Mouse (Mus musculus) thymus, postnatal 36 days (tissue): ENCODE results near the gene Gpr183.

Experiments
- DNase-seq, 2 experiments: peaks; one replicate each; pipeline ENCODE4 v3.0.0; 2022; ENCODE audit warnings: mixed read lengths in 2 of 2

The Gpr183 gene

DNA sequence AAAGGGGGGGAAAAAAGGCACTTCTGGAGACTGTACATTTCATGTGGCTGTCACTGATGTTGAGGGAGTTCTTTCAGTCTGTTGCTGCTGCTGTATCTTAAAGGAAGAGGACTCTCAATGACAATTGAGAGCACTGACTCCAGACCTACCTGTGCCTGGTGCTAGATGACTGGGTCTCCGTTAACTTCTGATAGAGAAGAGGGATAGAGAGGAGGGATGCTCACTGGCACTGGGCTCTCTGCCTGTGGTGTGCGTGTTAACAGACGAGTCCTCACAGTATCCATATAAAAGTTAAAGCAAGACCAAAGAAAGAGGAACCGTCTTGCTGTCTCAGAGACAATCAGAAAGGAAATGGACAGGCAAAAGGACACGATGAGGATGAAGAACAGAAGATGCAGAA lies 8.7 kb downstream of the Gpr183 start:
- DNase-seq = no peak

DNA sequence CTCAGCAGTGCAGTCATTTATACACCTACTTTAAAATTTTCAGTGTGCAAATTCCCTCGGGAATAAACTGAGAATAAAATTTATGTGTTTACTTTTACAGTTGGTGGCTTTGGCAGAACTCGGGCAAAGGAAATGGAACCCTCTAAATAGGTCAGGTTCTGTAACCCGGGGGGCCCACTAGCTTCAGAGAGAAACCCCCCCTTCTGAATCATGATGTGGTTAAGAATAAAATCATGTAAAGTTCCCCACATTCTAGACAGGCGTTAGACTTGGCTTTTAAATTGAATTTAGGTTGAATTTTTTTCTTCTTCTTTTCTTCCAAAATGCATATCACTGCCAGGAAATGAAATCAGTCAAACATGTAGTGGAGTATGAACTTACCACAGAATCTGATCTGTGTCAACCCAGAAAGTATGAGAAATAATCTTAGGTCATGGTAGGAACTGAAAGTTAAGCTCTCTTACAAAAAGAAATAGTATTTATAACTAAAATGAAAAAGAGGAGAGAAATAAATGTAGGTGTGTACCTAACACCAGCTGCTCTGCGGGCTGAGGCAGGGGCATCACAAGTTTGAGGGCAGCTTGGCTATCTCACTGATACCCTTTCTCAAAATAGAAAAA lies 9.7 kb downstream of the Gpr183 start:
- DNase-seq = no peak

DNA sequence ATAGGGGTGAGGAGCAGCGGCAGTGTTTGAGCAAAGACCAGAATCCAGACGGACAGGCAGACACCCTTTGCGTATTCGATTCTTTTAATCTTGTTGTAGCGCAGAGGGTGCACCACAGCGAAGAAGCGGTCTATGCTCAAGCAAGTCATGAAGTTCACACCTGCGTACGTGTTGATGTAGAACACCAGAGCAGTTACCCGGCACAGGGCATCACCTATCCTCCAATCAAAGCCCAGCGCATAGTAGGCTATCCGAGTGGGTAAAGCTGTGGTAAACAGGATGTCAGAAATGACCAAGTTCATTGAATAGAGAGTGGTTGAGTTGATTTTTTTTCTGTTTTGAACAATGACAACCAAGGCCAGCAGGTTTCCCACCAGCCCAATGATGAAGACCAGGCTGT lies 10.4 kb downstream of the Gpr183 start:
- DNase-seq = peak in 1 of 2 experiments; percentile 31

GRCm38 (mm10) chr14:121954129-121954528 lies 10.9 kb downstream of the Gpr183 start:
- DNase-seq = no peak

DNA sequence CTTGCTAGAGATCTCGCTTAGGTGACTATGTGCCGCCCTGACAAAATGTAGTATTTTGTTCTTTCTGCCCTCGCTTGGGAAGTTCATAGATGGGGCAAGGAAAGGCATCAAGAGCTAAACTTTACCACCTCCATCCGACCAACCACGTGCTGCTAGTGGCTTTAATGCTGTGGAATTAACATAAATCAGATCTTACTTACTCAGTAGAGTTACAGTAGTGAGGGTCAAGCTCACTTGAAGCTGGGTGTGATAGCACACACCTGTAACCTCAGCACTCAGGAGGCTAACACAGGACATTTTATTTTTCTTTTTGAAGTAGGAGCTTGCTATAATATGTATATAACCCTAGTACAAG lies 13.0 kb downstream of the Gpr183 start:
- DNase-seq = no peak

DNA sequence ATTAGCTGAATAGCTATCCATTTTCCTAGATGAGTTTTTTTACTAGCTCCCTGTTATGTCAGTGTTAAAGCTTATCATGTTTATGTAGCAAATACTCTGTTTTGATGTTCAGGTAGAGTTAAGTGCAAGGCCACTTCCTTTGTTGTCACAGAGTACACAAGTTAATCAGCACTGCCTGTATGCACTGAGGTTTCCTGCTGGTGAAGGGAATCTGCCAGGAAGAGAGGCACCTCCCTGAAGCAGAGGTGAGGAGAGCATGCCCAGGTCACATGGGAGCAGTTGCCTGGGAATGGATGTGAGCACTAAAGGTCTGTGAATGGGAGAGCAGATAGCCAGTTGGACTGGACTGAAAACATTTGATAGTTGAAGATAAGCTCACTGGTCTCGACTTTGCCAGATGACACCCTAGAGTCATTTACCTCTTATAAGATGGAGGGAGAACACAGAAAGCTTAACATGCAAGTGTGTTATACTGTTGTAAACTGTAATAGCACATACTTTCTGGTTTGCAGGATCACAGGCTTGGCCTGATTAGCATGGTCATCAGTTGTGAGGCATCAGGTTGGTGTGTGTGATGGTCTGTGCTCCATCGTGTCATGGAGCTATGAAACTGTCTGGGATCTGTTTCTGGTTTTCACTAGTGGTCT lies 13.5 kb downstream of the Gpr183 start:
- DNase-seq = no peak

DNA sequence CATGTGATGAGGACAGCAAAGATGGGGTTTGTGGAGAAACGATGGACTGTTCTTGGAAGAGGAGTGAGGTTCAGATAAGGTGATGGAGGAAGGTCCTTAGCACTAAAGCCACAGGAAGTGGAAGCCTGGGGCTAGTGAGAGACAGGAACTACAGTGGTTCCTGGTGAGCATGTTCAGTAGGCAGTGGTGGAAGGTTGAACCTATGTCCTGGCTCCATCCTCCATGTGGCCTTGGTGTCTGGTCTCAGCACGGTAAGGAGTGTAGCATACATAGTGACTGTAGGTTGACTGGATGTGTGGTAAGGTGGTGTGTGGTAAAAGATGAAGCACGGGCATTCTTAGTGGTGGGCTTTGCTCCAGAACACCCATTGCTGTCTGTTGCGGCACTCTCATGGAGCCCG lies 15.1 kb downstream of the Gpr183 start:
- no peak for DNase-seq

DNA sequence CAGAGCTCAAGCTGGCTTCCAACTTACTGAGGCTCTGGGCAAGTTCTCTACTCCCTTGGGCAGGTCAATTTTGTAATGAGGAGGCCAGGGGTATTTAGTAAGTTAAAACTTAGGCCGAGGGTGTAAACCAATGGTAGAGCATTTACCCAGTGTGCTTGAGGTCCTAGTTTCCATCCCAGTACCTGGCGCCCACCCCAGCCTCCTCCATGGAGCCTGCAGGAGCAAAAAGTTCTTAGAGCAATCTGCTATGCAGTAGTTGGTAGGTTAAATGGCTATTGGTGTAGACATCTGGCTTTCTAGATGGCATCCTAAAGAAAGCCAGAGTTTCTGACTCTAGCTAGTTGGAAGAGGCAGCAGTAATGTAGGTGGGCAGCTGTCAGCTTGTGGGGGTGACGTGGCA lies 15.6 kb downstream of the Gpr183 start:
- no peak for DNase-seq

- no peak for DNase-seq
Measured at GRCm38 (mm10) chr14:121947966-121948365, 17.0 kb downstream of the Gpr183 start.

DNA sequence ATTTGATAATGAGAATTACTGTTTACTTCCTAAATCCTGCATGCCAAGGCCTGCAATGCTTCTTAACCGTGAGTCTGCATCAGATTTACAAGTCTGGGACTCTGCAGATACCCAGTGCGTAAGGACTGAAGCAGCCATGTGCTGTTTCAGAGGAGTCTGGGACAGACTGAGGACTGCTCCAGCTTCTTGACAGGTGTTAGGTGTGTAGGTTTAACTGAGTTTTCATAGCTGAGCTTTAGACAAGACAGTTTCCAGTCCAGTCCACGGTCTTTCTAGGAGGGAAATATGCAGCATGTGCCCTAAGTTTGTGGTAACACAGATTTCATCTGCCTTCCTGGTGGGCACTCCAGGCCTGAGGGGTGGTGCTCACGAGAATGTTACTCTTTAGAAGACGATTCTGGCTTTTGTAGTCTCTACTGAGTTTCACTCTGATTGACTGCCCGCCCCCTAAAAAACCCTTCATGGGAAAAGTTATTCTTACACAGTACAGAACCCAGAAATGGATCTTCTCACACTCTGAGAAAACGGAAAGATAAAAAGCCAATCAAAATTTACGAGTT lies 17.7 kb downstream of the Gpr183 start:
- no peak for DNase-seq

GRCm38 (mm10) chr14:121946728-121947127 lies 18.3 kb downstream of the Gpr183 start:
- DNase-seq = no peak

- DNase-seq = no peak
Measured at GRCm38 (mm10) chr14:121946131-121946530, 18.9 kb downstream of the Gpr183 start.

GRCm38 (mm10) chr14:121939582-121939981 lies 25.4 kb downstream of the Gpr183 start:
- no peak for DNase-seq

GRCm38 (mm10) chr14:121938256-121939191 lies 26.5 kb downstream of the Gpr183 start:
- no peak for DNase-seq

DNA sequence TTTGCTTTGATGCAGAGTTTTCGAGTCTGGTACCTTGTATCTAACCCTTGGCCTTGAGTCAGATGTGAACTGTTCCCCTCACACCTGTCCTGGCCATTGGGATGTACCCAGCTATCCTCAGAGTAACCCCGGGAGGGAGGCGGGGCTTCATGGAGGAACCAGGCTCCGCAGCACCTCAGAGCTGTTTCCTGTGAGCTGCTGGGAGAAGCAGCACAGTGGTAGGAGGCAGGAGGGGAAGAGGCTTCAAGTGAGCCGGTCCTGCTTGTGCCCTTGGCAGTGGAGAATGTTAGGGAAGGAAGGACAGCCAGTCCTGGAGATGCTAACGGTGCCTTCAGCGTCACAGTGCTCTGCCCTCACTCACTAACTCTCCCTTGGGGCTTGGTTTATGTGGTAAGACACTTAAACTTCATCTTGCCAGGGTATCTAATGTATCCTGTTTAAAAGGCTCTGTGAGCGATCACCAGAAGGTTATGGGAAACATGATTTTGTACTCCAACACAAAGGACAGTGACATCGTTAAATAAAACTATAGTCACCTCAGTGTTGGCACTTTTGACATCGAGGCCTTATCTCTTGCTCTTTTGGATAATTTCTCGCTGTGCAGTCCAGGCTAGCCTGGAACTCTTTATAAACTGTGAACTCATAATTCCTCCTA lies 27.3 kb downstream of the Gpr183 start:
- peak in 1 of 2 experiments; percentile 43 for DNase-seq

DNA sequence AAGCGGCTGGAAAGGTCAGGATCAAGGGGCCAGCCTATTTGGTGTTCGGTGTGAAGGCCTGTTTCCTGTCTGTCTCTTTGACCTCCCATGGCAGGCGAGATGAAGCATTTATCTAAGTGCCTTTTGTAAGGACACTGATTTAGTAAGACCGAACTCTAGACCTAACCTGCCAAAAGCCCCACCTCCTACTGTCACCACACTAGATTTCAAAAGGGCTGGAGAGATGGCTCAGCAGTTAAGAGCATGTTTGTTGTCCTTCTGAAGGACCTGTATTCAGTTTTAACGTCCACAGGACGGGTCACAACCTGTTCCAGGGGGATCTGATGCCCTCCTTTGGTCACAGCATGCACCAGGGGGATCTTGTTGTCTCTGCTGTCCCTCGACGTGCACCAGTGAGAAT lies 28.1 kb downstream of the Gpr183 start:
- no peak for DNase-seq

- no peak for DNase-seq
Measured at GRCm38 (mm10) chr14:121936356-121936755, 28.6 kb downstream of the Gpr183 start.

DNA sequence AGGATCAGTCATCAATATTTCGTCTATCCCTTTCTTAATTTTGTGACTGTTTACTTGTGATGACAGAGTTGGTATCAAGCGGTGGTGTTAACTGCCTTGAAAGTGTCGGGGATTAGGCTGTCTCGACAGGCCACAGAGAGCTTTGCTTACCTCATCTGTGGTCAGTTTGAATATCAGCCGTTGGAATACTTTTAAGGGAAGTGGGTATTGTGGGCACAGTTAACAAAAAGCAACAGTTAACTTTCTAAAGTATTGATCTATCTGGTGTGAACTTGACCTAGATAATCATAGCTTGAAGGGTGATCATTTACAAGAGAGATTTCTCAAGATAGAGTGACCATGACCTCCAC lies 30.4 kb downstream of the Gpr183 start:
- no peak for DNase-seq

DNA sequence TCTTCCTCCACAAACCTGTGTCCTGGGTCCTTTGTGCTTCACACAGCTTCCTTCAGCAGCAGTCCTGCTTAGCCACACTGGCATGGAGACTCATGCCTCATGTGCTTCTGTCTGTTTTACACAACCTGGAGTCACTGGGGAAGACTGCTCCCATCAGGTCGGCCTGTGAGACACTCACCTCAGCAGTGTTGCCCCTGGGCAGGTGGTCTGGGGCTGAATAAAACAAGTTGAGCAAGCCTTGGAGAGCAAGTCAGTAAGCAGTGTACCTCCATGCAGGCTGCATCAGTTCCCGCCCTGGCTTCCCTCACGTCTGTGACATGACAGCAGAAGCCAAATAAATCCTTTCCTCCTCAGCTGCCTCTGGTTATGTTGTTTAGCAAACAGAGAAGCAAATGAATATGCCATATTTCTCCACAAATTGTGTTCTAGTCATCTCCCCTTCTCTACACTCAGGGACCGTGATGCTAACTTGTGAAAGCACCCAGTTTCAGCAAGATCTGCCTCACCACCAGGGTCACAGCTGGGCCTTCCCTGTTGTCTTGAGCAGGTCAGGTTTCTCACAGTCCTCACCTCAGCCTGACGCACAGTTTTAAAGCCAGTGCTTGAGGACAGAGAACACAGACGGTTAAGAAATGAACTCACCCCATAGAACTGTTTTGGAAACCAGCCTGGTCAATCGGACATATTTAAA lies 30.9 kb downstream of the Gpr183 start:
- DNase-seq = no peak

GRCm38 (mm10) chr14:121932180-121932579 lies 32.8 kb downstream of the Gpr183 start:
- DNase-seq = no peak

- peak in 1 of 2 experiments; percentile 36 for DNase-seq
Measured at GRCm38 (mm10) chr14:121931594-121931993, 33.4 kb downstream of the Gpr183 start.

- DNase-seq = no peak
Measured at GRCm38 (mm10) chr14:121930731-121931383, 34.1 kb downstream of the Gpr183 start.
